Comparison of ENCODE assay signal across 21 mouse cellular contexts in genomic region chr8:48214386-48214785, GRCm38 (mm10).
"Had no signal": no experiment of that assay in that cellular context is flagged by ENCODE, and none has a peak within 500 bp of the region (broad histone marks: within the 10 kb centered on the region; RNA-seq: fewer than 3 reads in every experiment).

No protein-coding gene starts in this region.

- DNase-seq: gastrocnemius, postnatal 25 days; heart, adult 2 months; heart, postnatal 10 days; heart, postnatal 4 days; kidney, adult 18-20 months; kidney, adult 8-10 months; kidney, postnatal 10 days; kidney, postnatal 4 days; liver; liver, embryonic 13.5 days had no signal

- H3K36me3 ChIP-seq: heart, embryonic 10.5 days; heart, embryonic 12.5 days; hindbrain, embryonic 10.5 days; hindbrain, embryonic 12.5 days; intestine, embryonic 15.5 days; limb, embryonic 10.5 days; limb, embryonic 12.5 days; liver, embryonic 13.5 days had no signal

- H3K4me3 ChIP-seq: heart, adult 2 months; heart, embryonic 10.5 days; heart, embryonic 12.5 days; hindbrain, embryonic 10.5 days; hindbrain, embryonic 12.5 days; intestine, embryonic 15.5 days; layer of hippocampus, adult 2 months; left cerebral cortex, adult 2 months; limb, embryonic 10.5 days; limb, embryonic 12.5 days; liver, embryonic 13.5 days had no signal

- H3K27ac ChIP-seq: gastrocnemius, adult 2 months; heart, adult 2 months; heart, embryonic 10.5 days; hindbrain, embryonic 12.5 days; hindbrain, embryonic 14.5 days; intestine, embryonic 15.5 days; layer of hippocampus, adult 2 months; left cerebral cortex, adult 2 months; limb, embryonic 12.5 days; liver, embryonic 13.5 days had no signal

- H3K27me3 ChIP-seq: heart, embryonic 12.5 days; hindbrain, embryonic 12.5 days; intestine, embryonic 15.5 days; liver, embryonic 13.5 days had no signal

- H3K4me1 ChIP-seq: heart, embryonic 12.5 days; intestine, embryonic 15.5 days; liver, embryonic 13.5 days had no signal
